Mouse (Mus musculus): ENCODE data around the gene Pla1a. TPM values are rescaled to one million over a fixed set of nuclear protein-coding genes. Genes with fewer than 3 reads are reported as not detected.

The Pla1a gene
- polyA plus RNA-seq, 1 experiment = 4.7 TPM

DNA sequence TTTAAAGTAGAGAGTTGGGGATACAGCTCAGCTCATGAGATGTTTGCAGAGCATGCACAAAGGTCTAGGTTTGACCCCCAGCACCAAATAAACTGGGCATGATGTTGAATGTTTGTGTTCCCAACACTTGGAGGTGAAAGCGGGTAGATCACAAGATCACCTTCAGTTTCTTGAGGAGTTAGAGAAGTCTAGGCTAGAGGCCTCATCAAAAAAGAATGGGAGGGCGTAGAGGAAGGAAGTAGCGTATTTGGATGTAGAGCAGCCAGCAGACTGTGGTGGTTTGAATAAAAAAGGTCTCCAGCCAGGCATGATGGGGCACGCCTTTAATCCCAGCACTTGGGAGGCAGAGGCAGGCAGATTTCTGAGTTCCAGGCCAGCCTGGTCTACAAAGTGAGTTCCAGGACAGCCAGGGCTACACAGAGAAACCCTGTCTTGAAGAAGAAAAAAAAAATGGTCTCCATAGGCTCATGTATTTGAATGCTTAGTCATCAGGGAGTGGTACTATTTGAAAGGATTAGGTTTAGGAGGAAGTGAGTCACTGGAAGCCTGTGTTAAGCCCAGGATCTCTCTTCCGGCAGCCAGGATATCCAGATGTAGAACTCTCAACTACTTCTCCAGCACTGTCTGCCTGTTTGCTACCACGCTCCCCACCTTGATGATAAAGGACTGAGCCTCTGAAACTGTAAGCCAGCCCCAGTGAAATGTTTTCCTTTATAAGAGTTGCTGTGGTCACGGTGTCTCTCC, 10.9 kb upstream of the Pla1a start:
- no peaks in the 10 kb centered on the region for H3K27me3 ChIP-seq (ENCODE audit: control insufficient read depth, insufficient read depth, low read length)
- TF ChIP-seq POLR2A (IDR thresholded peaks at IDR 0.05; ENCODE audit: control insufficient read depth, low read depth, low read length) (no peak), CTCF (IDR thresholded peaks at IDR 0.05; ENCODE audit: control insufficient read depth, insufficient read depth, insufficient replicate concordance, low read depth, low read length) (no peak)
- H3K27ac ChIP-seq (ENCODE audit: control insufficient read depth, insufficient read depth, low read depth, low read length) = no peak overlapping the region
- no peaks in the 10 kb centered on the region for H3K4me1 ChIP-seq (ENCODE audit: control insufficient read depth, insufficient read depth, low read length)
- no peak overlapping the region for H3K4me3 ChIP-seq (ENCODE audit: control insufficient read depth, low read depth, low read length)
- peaks cover 4% of the 10 kb centered on the region for H3K36me3 ChIP-seq (ENCODE audit: control insufficient read depth, insufficient read depth, low read length)

DNA sequence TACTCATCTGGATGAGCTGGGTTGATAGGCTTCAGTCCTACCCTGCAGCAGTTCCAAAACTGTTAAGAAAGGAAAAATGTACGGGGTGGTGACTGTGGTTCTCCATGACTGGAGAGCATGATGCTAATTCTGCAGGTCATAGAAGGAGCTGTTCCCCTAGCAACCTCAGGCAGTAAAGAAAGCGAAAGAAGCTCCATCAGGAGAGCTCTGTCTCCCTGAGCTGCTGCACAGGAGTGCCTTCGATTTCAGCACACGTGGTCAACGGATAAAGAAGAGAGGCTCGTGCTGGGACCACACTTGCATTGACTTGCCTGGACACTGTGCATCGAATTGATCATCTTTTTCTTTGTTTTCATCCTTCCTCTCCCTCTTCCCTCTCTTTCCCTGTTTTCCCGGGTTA, 9.3 kb upstream of the Pla1a start:
- Histone ChIP-seq H3K4me1 (ENCODE audit: control insufficient read depth, insufficient read depth, low read length) (no peaks in the 10 kb centered on the region), H3K36me3 (ENCODE audit: control insufficient read depth, insufficient read depth, low read length) (peaks cover 4% of the 10 kb centered on the region), H3K4me3 (ENCODE audit: control insufficient read depth, low read depth, low read length) (no peak overlapping the region), H3K27ac (ENCODE audit: control insufficient read depth, insufficient read depth, low read depth, low read length) (no peak overlapping the region), H3K27me3 (ENCODE audit: control insufficient read depth, insufficient read depth, low read length) (no peaks in the 10 kb centered on the region)
- no peak for TF ChIP-seq CTCF (IDR thresholded peaks at IDR 0.05; ENCODE audit: control insufficient read depth, insufficient read depth, insufficient replicate concordance, low read depth, low read length)
- TF ChIP-seq POLR2A (IDR thresholded peaks at IDR 0.05; ENCODE audit: control insufficient read depth, low read depth, low read length) = no peak

DNA sequence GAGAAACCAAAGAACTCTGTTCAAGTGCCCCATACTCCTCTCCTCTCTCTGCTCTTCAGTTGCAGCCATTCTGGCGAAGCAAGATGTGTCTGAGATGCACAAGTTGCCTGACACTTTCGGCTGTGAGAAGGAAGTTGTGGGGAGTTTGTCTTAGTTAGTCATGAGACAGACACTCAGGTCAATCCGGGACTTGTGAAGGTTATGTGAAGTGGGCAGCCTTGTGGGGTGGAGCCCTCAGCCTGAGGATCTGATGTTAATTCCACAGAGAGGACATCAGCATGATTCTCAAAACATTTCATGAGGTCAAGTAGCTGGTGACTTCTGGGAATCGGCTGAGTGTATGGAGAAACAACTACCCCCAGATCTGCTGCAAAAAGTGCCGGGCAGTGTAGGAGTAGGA, 8.7 kb upstream of the Pla1a start:
- no peak overlapping the region for H3K27ac ChIP-seq (ENCODE audit: control insufficient read depth, insufficient read depth, low read depth, low read length)
- H3K4me3 ChIP-seq (ENCODE audit: control insufficient read depth, low read depth, low read length) = no peak overlapping the region
- no peaks in the 10 kb centered on the region for H3K4me1 ChIP-seq (ENCODE audit: control insufficient read depth, insufficient read depth, low read length)
- H3K27me3 ChIP-seq (ENCODE audit: control insufficient read depth, insufficient read depth, low read length) = no peaks in the 10 kb centered on the region
- peaks cover 2% of the 10 kb centered on the region for H3K36me3 ChIP-seq (ENCODE audit: control insufficient read depth, insufficient read depth, low read length)
- no peak for TF ChIP-seq CTCF (IDR thresholded peaks at IDR 0.05; ENCODE audit: control insufficient read depth, insufficient read depth, insufficient replicate concordance, low read depth, low read length)
- TF ChIP-seq POLR2A (IDR thresholded peaks at IDR 0.05; ENCODE audit: control insufficient read depth, low read depth, low read length) = no peak

DNA sequence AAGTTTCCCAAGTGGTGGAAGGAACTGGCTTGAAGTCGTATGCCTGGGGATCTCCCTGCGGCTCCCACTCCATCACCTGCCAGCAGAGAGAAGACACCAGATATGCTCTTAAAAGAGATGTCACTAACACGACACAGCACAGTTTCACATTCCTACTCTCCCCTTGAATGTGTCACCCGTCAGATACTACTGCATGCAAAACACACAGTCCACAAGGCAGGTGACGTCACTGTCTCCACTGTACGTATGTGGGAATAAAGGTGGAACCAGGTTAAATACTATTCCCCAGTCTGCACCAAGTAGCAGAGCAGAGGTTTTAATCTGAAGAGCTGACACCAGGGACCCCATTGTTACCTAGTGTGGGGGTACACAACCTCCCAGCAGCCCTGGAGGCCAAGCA, 7.5 kb upstream of the Pla1a start:
- H3K4me3 ChIP-seq (ENCODE audit: control insufficient read depth, low read depth, low read length) = no peak overlapping the region
- H3K36me3 ChIP-seq (ENCODE audit: control insufficient read depth, insufficient read depth, low read length) = no peaks in the 10 kb centered on the region
- H3K4me1 ChIP-seq (ENCODE audit: control insufficient read depth, insufficient read depth, low read length) = no peaks in the 10 kb centered on the region
- no peak for TF ChIP-seq POLR2A (IDR thresholded peaks at IDR 0.05; ENCODE audit: control insufficient read depth, low read depth, low read length)
- no peak for TF ChIP-seq CTCF (IDR thresholded peaks at IDR 0.05; ENCODE audit: control insufficient read depth, insufficient read depth, insufficient replicate concordance, low read depth, low read length)
- no peaks in the 10 kb centered on the region for H3K27me3 ChIP-seq (ENCODE audit: control insufficient read depth, insufficient read depth, low read length)
- H3K27ac ChIP-seq (ENCODE audit: control insufficient read depth, insufficient read depth, low read depth, low read length) = no peak overlapping the region

DNA sequence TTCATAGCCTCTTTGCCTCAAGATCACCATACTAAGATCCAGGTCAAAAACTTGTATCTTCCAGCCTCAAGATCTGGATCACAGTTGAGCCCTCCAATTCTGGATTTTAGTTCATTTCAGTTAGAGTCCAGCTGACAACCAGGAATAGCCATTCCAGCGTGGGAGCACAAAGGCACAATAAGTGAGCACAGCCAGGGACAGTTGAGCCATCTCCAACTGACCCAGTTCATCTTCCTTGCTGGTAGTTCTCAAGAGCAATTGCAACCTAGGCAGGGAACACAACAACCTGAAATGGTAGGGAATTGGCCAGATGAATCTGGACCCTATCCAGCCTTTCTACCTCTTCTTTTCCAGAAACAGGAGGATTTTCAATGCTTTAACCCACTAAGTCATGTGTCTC, 6.2 kb upstream of the Pla1a start:
- H3K27me3 ChIP-seq (ENCODE audit: control insufficient read depth, insufficient read depth, low read length) = no peaks in the 10 kb centered on the region
- no peaks in the 10 kb centered on the region for H3K4me1 ChIP-seq (ENCODE audit: control insufficient read depth, insufficient read depth, low read length)
- H3K4me3 ChIP-seq (ENCODE audit: control insufficient read depth, low read depth, low read length) = no peak overlapping the region
- TF ChIP-seq POLR2A (IDR thresholded peaks at IDR 0.05; ENCODE audit: control insufficient read depth, low read depth, low read length) = no peak
- TF ChIP-seq CTCF (IDR thresholded peaks at IDR 0.05; ENCODE audit: control insufficient read depth, insufficient read depth, insufficient replicate concordance, low read depth, low read length) = no peak
- H3K27ac ChIP-seq (ENCODE audit: control insufficient read depth, insufficient read depth, low read depth, low read length) = no peak overlapping the region
- no peaks in the 10 kb centered on the region for H3K36me3 ChIP-seq (ENCODE audit: control insufficient read depth, insufficient read depth, low read length)

DNA sequence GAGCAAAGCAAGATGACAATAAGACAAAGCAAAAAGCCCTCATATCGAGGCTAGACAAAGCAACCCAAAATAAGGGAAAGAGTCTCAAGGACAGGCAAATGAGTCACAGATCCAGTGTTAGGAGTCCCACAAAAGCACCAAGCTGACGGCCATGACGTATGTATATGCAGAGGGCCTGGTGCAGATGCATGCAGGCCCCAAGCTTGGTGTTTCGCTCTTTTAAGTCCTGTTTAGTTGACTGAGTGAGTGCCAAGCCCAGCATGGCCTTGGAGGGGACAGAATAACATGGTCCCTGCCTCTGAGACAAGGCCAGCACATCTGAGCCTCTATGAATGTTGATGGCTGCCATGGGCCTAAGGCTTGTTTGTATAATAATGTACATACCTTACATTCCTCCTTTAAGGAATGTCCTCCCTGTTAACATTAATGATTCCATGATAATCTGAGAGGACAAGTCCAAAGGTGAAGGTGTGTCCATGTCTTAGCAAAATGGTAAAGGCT, 1.4 kb upstream of the Pla1a start:
- no peak overlapping the region for H3K4me3 ChIP-seq (ENCODE audit: control insufficient read depth, low read depth, low read length)
- no peak for TF ChIP-seq CTCF (IDR thresholded peaks at IDR 0.05; ENCODE audit: control insufficient read depth, insufficient read depth, insufficient replicate concordance, low read depth, low read length)
- H3K36me3 ChIP-seq (ENCODE audit: control insufficient read depth, insufficient read depth, low read length) = no peaks in the 10 kb centered on the region
- H3K27me3 ChIP-seq (ENCODE audit: control insufficient read depth, insufficient read depth, low read length) = no peaks in the 10 kb centered on the region
- no peaks in the 10 kb centered on the region; the same call in 1 of the 2 replicates for H3K4me1 ChIP-seq (ENCODE audit: control insufficient read depth, insufficient read depth, low read length)
- no peak overlapping the region for H3K27ac ChIP-seq (ENCODE audit: control insufficient read depth, insufficient read depth, low read depth, low read length)

DNA sequence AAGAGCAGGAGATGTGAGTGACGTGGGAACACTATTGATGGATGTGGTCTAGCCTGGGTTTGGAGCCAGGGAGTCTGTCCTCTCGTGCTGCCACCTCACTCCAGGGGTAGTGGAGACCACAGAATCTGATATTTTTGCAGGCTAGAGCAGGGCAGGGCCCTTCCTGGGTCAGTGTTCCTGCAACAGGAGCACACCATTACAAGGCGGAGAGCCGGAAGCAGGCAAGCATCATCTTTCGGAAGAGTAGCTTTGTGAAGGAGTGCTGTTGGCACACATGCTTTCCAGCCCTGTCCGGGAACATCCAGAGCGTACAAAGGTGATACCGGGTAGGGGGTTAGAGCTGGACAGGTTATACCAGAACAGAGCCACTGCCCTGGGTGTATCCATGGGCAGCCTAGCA, 569 bp upstream of the Pla1a start:
- Histone ChIP-seq H3K4me1 (ENCODE audit: control insufficient read depth, insufficient read depth, low read length) (peaks cover 1% of the 10 kb centered on the region; the same call in 1 of the 2 replicates), H3K27me3 (ENCODE audit: control insufficient read depth, insufficient read depth, low read length) (no peaks in the 10 kb centered on the region), H3K4me3 (ENCODE audit: control insufficient read depth, low read depth, low read length) (no peak overlapping the region), H3K36me3 (ENCODE audit: control insufficient read depth, insufficient read depth, low read length) (no peaks in the 10 kb centered on the region), H3K27ac (ENCODE audit: control insufficient read depth, insufficient read depth, low read depth, low read length) (no peak overlapping the region; the same call in 1 of the 2 replicates)
- no peak for TF ChIP-seq POLR2A (IDR thresholded peaks at IDR 0.05; ENCODE audit: control insufficient read depth, low read depth, low read length)
- no peak for TF ChIP-seq CTCF (IDR thresholded peaks at IDR 0.05; ENCODE audit: control insufficient read depth, insufficient read depth, insufficient replicate concordance, low read depth, low read length)
